Mouse (Mus musculus) Patski (cell line): Measurements from ENCODE around the gene Pla2g4a. TPM values are rescaled to one million over a fixed set of nuclear protein-coding genes. Genes with fewer than 3 reads are reported as not detected.

ENCODE experiments used
- ATAC-seq: fragments of 100-300 bp; one replicate; pipeline ENCODE4 v1.8.0; 2021
- CTCF ChIA-PET: fragments of 350-600 bp; sonication (Branson Sonifier 250); formaldehyde crosslinking; loops from one replicate; lab custom pipeline; 2022; ENCODE audit warnings: inconsistent platforms; lab: Charles Lee
- POLR2A ChIA-PET: fragments of 350-600 bp; sonication (Branson Sonifier 250); formaldehyde crosslinking; loops from one replicate; lab custom pipeline; 2022; ENCODE audit warnings: antibody characterized with exemption, inconsistent platforms; lab: Charles Lee
- DNase-seq: peaks from one replicate; pipeline ENCODE4 v3.0.0-alpha.2; 2011; ENCODE audit warnings: low read depth, low spot score
- H3K27me3 ChIP-seq: fragments of 371-371 bp; one replicate; pipeline ENCODE4 v1.5.1; 2021
- CTCF ChIP-seq: fragments of 100-300 bp; IDR thresholded peaks from one replicate; pipeline ENCODE4 v1.5.1; 2021
- in situ Hi-C: fragments of 300-500 bp; cut with MboI; formaldehyde crosslinking; loops from 3 replicates; pipeline ENCODE4 v1.11.1; 2018; ENCODE audit warnings: low pct_unique_long_range_greater_than_20kb, mixed read lengths
- polyA plus RNA-seq: library from polyadenylated mRNA; unstranded; gene quantifications from one replicate; pipeline ENCODE4 v1.2.3, GENCODE M21; 2021

Pla2g4a gene
- polyA plus RNA-seq, 1 experiment from 2014 or later, result 16.0 TPM

DNA sequence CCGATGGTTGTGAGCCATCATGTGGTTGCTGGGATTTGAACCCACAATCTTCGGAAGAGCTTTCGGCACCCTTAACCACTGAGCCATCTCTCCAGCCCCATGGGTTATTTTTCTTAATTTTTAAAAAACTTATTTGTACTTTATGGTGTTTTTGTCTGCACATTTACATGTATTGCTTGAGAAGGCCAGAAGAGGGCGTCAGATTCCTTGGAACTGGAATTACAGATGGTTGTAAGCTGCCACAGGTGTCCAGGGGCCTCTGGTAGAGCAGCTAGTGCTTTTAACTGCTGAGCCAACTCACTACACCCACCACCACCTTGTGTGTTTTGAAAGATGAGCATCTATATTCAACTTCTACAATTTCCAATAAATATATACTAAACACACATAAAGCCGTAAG lies 102.4 kb downstream of the Pla2g4a start:
- DNase-seq (no peak), ATAC-seq (no peak)
- ChIA-PET POLR2A (no interaction called here), CTCF (interaction anchor here (1.0 to 2.3 kb wide), 6 partner anchors 31 to 408 kb away, joined by 3 to 6 read pairs (median 4); partner anchors contain the start of gene Ptgs2)
- in situ Hi-C loops, result no loop called here
- no peaks in the 10 kb centered on the region for H3K27me3 ChIP-seq
- TF ChIP-seq CTCF, result peak; percentile 65

DNA sequence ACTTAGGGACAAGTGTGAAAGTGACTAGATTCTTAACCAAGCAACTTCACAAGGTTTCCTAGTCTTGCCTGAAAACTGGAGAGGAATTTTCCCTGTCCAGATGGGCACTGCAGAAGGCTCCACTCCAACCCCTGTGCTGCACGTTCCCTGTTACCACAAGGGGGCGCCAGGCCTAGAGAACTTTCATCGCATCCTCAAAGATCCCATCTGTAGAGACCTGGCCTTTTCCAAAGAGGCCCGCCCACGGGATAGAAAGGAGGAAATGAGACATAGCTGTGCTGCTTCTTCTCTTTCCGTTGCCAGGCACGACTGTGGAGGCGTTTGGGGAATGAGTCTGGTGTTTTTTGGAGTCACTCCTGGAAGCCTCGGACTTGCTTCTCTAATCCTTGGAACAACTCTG lies 104.4 kb downstream of the Pla2g4a start:
- POLR2A ChIA-PET, result no interaction called here
- ATAC-seq, result no peak

GRCm38 (mm10) chr1:149855581-149855980 lies 105.5 kb downstream of the Pla2g4a start:
- ChIA-PET CTCF (interaction anchor here (0.8 kb wide), 1 partner anchor 402 kb away, joined by 4 read pairs; no protein-coding TSS in a partner anchor), POLR2A (no interaction called here)
- DNase-seq (no peak), ATAC-seq (no peak)
- no peak for TF ChIP-seq CTCF
- H3K27me3 ChIP-seq, result no peaks in the 10 kb centered on the region
- in situ Hi-C loops, result no loop called here

More for the DNA sequence above, 104.4 kb downstream of the Pla2g4a start:
- CTCF ChIA-PET, result interaction anchor here (0.9 to 1.5 kb wide), 2 partner anchors 30 to 410 kb away, joined by 3 to 5 read pairs; no protein-coding TSS in a partner anchor
- TF ChIP-seq CTCF, result peak; percentile 79
- in situ Hi-C loops, result no loop called here
- no peaks in the 10 kb centered on the region for H3K27me3 ChIP-seq
- no peak for DNase-seq

GRCm38 (mm10) chr1:149854867-149855266 lies 106.2 kb downstream of the Pla2g4a start:
- no peak for TF ChIP-seq CTCF
- ChIA-PET POLR2A (no interaction called here), CTCF (no interaction called here)
- DNase-seq (no peak), ATAC-seq (peak; percentile 66)
- in situ Hi-C loops, result no loop called here
- no peaks in the 10 kb centered on the region for H3K27me3 ChIP-seq

DNA sequence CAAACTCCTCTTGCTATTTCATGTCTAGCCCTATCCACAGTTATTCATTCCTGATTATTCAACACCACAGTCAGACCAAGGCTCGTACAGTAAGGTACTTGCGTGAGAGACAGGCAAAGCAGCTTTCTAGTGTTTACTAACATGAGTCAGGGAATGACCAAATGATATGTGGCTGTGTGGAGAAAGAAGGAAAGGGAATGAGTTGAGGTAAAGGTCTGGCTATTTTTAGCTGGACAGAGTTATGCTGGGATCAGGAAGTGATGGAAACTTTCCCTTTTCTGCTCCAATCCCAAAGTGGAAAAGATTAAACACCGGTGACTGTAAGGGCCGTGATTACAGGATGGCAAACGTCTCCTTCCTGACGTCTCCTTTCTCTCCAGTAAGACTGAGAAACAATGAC lies 114.4 kb downstream of the Pla2g4a start:
- CTCF ChIA-PET, result no interaction called here
- ATAC-seq, result peak; percentile 47
- TF ChIP-seq CTCF, result no peak
- H3K27me3 ChIP-seq, result no peaks in the 10 kb centered on the region
- POLR2A ChIA-PET, result no interaction called here
- in situ Hi-C loops, result no loop called here
- peak; percentile 25 for DNase-seq

- CTCF ChIA-PET, result no interaction called here
- no peak for ATAC-seq
- TF ChIP-seq CTCF, result no peak
- no peaks in the 10 kb centered on the region for H3K27me3 ChIP-seq
- DNase-seq, result no peak
- in situ Hi-C loops, result no loop called here
- POLR2A ChIA-PET, result no interaction called here
Measured at GRCm38 (mm10) chr1:149841845-149842244, 119.2 kb downstream of the Pla2g4a start.

DNA sequence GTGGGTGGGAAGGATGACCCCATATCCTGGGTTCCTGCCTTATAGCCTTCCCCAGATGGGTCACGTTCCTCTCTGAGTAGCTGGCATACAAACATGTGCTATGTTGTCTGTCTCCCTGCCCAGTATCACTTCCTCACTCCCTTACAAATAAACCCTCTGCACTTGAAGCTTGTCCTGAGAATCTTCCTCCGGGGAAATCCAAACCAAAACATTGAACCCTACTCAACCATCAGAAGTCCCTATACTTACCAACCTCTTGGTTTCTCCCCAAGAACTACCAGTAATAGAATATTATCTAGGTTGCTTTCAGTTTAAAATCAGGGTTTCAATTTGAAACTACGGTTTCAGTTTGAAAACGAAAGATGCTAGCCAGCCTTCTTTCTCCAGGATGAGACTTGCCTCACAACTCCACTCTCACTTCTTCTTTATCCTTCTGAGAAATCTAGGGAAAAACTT lies 120.1 kb downstream of the Pla2g4a start:
- POLR2A ChIA-PET, result no interaction called here

DNA sequence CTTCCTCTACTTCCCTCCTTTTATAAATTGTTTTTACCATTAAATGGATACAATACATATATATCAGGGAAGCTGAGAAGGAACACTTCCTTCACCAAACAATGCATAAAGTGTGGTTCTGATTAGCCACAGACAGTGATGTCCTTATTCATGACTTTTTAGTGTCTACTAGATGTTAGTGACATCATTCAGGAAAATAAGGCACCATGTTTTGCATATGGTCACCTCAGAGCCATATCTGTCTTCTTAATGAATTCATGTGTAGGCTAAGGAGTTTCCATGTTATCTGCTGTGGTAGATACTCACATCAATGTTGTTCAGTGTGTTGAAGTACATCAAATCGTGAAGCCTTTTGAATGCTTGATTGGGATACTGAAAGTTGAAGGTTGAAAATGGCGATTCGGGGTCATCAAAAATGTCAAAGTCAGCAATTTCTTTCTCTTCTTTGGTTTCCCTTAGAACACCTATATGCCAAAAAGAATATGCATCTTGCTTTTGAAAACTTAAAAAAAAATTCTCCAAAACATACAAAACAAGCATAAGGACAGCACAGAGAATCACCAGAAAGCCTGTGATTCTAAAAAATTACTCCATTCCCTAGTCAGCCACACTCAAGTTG lies 120.7 kb downstream of the Pla2g4a start:
- ATAC-seq (no peak), DNase-seq (no peak)
- CTCF ChIA-PET, result no interaction called here
- no peaks in the 10 kb centered on the region for H3K27me3 ChIP-seq
- TF ChIP-seq CTCF, result no peak
- in situ Hi-C loops, result no loop called here
- POLR2A ChIA-PET, result no interaction called here

More for the DNA sequence above, 120.1 kb downstream of the Pla2g4a start:
- TF ChIP-seq CTCF, result no peak
- in situ Hi-C loops, result no loop called here
- CTCF ChIA-PET, result no interaction called here
- ATAC-seq (no peak), DNase-seq (no peak)
- no peaks in the 10 kb centered on the region for H3K27me3 ChIP-seq

- TF ChIP-seq CTCF, result no peak
Measured at GRCm38 (mm10) chr1:149836496-149836895, 124.6 kb downstream of the Pla2g4a start.

DNA sequence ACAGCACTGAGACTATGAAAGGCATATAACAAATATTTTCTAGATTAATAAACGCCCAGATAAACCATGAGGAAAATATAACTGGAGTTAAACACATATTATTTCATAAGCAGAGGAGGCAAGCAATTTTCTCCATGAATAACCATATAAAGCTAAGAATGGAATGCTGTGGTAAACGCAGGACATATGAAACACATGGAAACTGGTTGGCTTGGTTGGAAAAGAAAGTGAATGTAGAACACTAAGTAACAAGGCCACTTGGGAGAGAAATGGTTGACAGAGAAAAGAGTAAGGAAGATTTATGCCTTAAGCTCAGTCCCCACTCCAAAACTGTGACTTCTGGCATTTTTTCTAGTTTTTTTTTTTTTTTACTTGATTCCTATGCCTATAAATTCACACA lies 127.2 kb downstream of the Pla2g4a start:
- CTCF ChIA-PET, result interaction anchor here (1.2 to 2.9 kb wide), 4 partner anchors 12 to 433 kb away, joined by 4 to 18 read pairs (median 10); no protein-coding TSS in a partner anchor
- TF ChIP-seq CTCF, result no peak
- in situ Hi-C loops, result loop anchor here (10.0 kb wide), 2 partner anchors 261 to 551 kb away; no protein-coding TSS in a partner anchor
- no peaks in the 10 kb centered on the region for H3K27me3 ChIP-seq
- POLR2A ChIA-PET, result no interaction called here
- no peak for DNase-seq
- no peak for ATAC-seq

More at GRCm38 (mm10) chr1:149836496-149836895, 124.6 kb downstream of the Pla2g4a start:
- POLR2A ChIA-PET, result no interaction called here
- no peaks in the 10 kb centered on the region for H3K27me3 ChIP-seq
- in situ Hi-C loops, result loop anchor here (5.0 to 10.0 kb wide), 3 partner anchors 258 to 548 kb away; no protein-coding TSS in a partner anchor
- CTCF ChIA-PET, result no interaction called here
- ATAC-seq (no peak), DNase-seq (no peak)

GRCm38 (mm10) chr1:149832952-149833351 lies 128.1 kb downstream of the Pla2g4a start:
- TF ChIP-seq CTCF, result peak; percentile 42

More at GRCm38 (mm10) chr1:149832952-149833351, 128.1 kb downstream of the Pla2g4a start:
- no peaks in the 10 kb centered on the region for H3K27me3 ChIP-seq
- ATAC-seq (no peak), DNase-seq (peak; percentile 19)
- in situ Hi-C loops, result loop anchor here (10.0 kb wide), 2 partner anchors 262 to 552 kb away; no protein-coding TSS in a partner anchor
- CTCF ChIA-PET, result interaction anchor here (0.6 to 2.9 kb wide), 9 partner anchors 13 to 434 kb away, joined by 3 to 18 read pairs (median 4); no protein-coding TSS in a partner anchor
- POLR2A ChIA-PET, result interaction anchor here (0.7 kb wide), 1 partner anchor 260 kb away, joined by 3 read pairs; no protein-coding TSS in a partner anchor
